Mouse (Mus musculus) embryo, embryonic 11 days (tissue): ENCODE measurements around the gene Mknk2.

Experiments
- DNase-seq: peaks from one replicate; pipeline ENCODE4 v3.0.0-alpha.2; 2015

The Mknk2 gene

GRCm38 (mm10) chr10:80677942-80678436 is at the start of gene Mknk2:
Gene Mknk2, minus strand, starts transcription at chr10:80678112.
- peak; percentile 56 for DNase-seq

DNA sequence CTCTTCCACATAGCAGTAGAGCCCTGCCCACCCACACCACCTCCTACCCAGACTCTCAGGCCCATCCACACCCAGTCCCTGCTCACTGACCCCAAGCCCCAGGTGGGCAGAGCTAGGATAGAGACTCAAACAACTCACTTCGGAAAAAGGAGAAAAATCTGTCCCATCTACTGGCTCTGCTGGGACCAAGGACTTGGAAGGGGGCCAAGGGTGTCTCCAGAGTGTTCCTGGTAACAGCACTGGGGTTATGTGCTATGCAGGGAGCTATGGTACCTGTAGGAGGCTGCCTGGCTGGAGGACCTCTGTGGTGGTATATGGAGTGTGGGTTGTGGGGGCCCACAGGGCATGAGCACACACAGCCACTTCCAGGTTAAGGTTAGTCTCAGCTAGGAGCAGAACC is 39.4 kb upstream of the Mknk2 start:
- DNase-seq, result no peak

DNA sequence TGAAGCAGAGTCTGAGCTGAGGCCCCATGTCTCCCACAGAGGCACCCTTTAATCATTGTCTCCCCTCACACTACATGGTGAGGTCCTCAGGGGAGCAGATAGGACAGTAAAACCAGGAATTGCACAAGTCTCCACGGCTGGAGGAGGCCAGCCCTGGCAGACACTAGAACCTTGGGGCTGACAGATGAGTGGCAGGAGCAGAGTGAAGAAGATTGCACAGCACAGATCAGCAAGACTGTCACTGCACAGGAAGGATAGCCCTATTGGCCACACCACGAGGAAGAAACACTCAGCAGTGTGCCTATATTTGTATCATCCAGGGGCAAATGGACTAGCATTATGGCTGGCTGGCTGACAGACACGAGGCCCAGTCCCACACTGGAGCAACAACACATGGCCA is 32.9 kb upstream of the Mknk2 start:
- no peak for DNase-seq

GRCm38 (mm10) chr10:80705479-80705878 is 27.6 kb upstream of the Mknk2 start:
- DNase-seq, result no peak

DNA sequence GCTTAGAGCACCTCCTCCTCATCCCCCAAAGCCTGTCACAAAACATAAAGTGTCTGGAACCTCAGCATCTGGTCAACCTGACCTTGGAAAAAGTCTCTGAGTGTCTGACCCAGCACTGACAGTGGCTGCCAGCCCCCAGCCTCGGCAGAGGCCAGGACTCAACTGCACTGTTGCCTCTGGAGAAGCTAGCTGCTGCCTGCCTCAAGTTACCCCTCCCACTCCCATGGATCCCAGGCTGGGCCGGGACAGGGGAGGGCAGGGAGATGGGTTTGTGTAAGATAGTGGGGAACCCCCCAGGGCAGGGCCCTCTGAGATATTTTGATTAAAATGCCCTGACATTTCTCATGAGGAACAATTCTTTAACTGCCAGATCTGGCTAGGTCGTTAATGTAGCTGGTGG is 27.1 kb upstream of the Mknk2 start:
- DNase-seq, result no peak

- DNase-seq, result no peak
These were observed 26.5 kb upstream of the Mknk2 start for GRCm38 (mm10) chr10:80704418-80704817.

- DNase-seq, result no peak
These were observed 25.7 kb upstream of the Mknk2 start for GRCm38 (mm10) chr10:80703643-80704042.

GRCm38 (mm10) chr10:80702536-80703390 is 24.9 kb upstream of the Mknk2 start:
- DNase-seq, result peak; percentile 97

GRCm38 (mm10) chr10:80701721-80702535 is 24.0 kb upstream of the Mknk2 start, which contains the start of the genes Mob3a and Izumo4:
Gene Mob3a, minus strand, starts transcription at chr10:80701977.
Gene Izumo4, plus strand, starts transcription at chr10:80702184.
- peak; percentile 100 for DNase-seq

DNA sequence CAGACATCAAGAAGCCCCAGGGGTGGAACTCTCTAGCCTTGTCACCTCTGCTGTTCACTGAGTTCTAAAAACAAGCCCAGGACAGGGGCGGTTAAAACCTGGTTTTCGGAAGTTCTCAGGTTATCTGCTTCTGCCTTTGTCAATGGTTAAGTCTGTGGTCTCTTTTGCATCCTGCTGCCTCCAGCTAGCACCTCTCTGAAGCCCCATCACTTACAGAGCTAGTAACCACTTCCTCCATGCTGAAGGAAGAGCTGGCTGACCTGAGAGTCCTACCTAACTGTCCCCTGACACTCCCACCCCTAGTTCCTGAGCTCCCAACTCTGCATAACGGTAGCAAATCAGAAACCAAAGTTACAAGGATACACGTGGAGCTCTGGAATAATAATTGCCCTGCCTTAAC is 22.8 kb upstream of the Mknk2 start:
- DNase-seq, result no peak

DNA sequence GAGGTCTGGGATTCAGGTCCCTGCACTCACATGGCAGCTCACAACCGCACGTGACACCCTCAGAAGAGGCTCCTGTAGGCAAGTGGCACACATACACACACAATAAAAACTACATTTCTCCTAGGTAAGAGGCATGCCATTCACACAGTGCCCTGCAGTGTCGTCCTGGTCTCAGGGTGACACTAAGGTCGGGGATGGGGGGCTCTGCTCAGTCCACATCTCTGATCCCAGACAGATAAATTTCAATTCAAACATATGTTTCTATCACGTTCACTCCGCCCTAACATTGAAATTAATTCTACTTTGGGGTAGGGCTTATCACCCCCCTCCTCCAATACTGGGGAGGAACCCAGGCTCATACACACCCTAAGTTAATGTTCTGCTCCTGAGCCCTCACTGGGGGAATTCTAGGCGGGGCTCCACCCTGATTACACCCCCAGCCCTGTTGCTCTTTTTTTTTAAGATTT is 22.2 kb upstream of the Mknk2 start:
- DNase-seq, result no peak

- no peak for DNase-seq
These were observed 20.7 kb upstream of the Mknk2 start for GRCm38 (mm10) chr10:80698605-80699004.

DNA sequence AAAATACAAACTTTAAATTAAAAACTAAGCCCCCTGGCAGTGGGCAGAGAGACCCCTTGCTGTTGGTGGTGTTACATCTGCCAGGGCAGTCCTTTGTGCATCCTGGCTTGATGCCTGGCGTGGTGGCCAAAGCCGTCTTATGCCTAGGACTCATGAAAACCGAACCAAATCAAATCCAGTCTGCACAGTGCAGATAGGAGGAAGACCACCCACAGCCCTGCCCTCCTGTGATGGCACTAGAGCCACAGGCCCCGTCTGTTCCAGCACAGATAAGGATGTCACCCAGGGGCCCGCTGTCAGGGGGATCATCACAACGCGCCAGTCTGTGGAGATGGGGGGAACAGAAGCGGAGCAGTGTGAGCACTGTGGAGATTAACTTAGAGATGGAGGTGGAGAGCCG is 19.9 kb upstream of the Mknk2 start:
- DNase-seq, result no peak

DNA sequence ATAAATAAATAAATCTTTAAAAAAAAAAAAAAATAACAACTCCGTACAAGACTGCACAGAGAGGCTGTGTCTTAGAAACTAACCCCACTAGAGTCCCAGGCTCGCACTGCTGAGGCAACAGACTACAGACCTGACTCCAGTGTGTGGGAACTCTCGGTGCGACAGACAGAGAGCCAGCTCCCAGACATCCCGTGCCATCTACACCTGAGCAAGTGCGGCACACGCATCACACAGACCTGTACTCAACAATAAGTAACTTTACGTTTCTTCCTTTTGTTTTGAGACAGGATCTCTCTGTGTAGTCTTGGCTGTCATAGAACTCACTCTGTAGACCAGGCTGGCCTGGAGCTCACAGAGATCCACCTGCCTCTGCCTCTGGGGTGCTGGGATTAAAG is 19.5 kb upstream of the Mknk2 start:
- no peak for DNase-seq

DNA sequence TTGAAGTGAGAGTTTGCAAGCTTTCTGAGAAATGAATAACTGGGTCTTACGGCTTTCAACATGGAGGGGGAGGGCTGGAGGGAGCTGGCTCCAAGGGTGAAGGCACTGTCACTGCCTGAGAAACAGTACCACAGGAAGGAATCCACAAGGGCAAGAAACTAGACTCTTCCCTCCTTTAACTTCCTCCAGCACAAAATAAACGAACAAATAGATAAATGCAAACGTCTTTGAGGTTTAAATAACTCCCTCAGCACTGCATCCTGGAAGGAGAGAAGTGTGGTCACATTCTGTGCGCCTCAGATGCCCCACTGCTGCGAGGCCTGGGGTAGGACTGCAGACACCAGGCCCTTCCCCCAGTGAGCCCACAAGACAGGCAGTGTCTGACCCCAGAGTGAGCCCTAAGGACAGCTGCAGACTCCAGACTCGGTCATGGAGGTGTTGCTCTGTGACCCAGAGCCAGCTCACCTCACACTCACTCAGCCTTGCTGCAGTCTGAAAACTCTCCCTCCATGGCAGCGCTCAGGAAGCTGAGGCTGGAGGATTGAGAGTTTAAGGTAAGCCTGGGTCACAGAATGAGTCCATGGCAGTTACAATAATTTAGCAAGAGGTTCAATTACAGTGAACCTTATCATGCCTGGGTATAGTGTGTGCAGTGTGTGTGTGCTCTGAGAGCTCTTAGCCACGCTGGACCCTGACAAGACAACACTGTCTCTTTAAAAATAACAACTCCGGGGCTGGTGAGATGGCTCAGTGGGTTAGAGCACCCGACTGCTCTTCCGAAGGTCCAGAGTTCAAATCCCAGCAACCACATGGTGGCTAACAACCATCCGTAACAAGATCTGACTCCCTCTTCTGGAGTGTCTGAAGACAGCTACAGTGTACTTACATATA is 18.8 kb upstream of the Mknk2 start:
- DNase-seq, result no peak

DNA sequence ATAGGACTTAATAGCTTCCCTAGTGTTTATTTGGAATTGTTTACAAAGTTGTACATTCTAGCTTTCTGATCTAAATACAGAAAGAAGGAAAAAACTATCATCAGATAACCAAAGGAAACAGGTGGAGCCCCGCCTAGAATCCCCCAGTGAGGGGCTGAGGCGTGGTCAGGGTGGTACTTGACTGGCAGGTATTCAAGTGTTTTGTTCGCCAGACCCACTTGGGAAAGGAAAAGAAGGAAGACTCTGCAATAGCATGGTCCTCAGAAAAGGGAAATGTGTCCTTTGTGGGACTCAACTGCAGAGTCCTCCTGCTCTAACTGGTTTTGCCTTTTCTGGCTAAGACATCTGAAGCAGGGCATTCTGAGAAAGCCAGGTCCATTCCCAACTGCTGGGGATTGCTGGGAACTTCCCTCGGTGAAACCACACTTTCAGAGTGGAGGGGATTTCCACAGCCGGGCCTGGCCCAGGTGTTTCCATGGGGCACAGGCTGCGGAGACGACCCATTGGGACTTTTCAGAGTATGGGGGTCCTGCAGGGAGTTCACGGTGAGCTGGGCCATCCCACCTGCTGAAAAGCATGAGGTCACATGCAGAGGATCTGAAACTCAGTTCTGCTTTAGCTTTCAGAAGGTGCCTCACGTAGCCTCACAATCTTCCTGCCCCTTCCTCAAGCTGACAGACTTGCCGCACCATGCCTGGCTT is 18.0 kb upstream of the Mknk2 start:
- DNase-seq, result no peak

DNA sequence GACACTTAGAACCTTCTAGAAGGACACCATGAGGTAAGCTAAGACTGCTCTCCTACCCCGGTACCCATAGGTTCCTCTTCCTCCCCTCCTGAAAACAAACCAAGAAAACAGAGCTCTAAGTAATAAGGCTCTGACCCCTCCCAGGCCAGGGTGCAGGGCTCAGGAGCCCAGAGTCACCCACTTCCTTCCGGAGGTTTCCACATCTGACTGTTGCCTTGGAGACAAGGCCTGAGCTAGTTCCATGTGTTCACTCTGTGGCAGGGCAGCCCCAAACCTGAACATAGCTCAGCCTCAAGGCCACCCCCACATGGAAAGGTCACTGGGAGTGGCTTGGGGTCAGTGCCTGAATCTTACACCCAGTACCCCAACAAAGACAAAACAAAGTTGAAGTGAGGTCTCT is 17.3 kb upstream of the Mknk2 start:
- DNase-seq, result peak; percentile 17

- no peak for DNase-seq
These were observed 16.4 kb upstream of the Mknk2 start for GRCm38 (mm10) chr10:80694159-80694938.

DNA sequence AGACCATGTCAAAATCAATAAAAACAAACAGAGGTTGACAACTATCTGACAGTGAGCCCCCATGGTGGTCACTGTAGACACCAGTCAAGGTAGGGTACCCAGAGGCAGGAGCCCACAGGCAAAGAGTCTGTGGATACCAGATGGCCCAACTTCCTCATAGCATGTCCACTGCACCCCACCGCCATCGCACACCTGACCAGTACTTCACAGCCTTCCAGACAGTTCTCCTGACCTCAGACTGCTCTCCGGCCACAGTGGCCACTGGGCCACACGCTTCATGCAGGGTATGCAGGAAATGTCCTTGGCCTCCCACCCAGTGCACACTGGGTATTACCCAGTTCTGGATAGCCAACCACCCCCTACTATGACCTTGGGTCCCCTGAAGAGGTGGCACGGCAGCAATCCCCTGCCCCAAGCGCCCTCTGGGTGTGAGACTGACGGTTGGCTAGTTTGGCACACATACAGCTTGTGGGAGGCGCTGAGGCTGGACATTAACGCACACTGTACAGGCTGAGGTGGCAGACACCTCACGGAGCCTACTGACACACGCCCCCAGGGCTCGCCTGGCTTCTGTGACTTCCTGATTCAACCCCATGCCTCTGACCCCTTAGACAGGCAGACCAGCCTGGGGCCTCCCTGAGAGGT is 15.6 kb upstream of the Mknk2 start:
- DNase-seq, result no peak
